Mouse (Mus musculus) hindbrain, embryonic 12.5 days (tissue): ENCODE measurements at regions not wholly inside any gene's neighbourhood (a gene's known extent, or its start where the extent isn't known, plus 50 kb on each side); places are given as distances from the start of the nearest gene placed in this dataset.

Source experiments
- ATAC-seq: fragments of 200-750 bp; cut with Nextera tagmentation; 2 replicates; pipeline ENCODE4 v1.8.0; 2017; ENCODE audit warnings: moderate TSS enrichment; ENCODE audit not compliant: low FRiP score
- H3K27ac ChIP-seq: fragments of 300-500 bp; sonication (generic); 2 replicates; pipeline ENCODE4 v1.5.1; 2016; ENCODE audit warnings: mild to moderate bottlenecking
- H3K27me3 ChIP-seq: fragments of 300-500 bp; sonication (generic); 2 replicates; pipeline ENCODE4 v1.6.1; 2016; ENCODE audit warnings: mild to moderate bottlenecking
- H3K36me3 ChIP-seq: fragments of 300-500 bp; sonication (generic); 2 replicates; pipeline ENCODE4 v1.6.1; 2016; ENCODE audit warnings: mild to moderate bottlenecking
- H3K4me1 ChIP-seq: fragments of 300-500 bp; sonication (generic); 2 replicates; pipeline ENCODE4 v1.6.1; 2016
- H3K4me2 ChIP-seq: fragments of 300-500 bp; sonication (generic); replicated peaks from 2 replicates; pipeline ENCODE4 v1.6.1; 2016; ENCODE audit warnings: mild to moderate bottlenecking
- H3K4me3 ChIP-seq: fragments of 300-500 bp; sonication (generic); 2 replicates; pipeline ENCODE4 v1.5.1; 2016; ENCODE audit warnings: mild to moderate bottlenecking
- H3K9ac ChIP-seq: fragments of 300-500 bp; sonication (generic); 2 replicates; pipeline ENCODE4 v1.6.1; 2016; ENCODE audit warnings: mild to moderate bottlenecking, moderate library complexity
- H3K9me3 ChIP-seq: fragments of 300-500 bp; sonication (generic); replicated peaks from 2 replicates; pipeline ENCODE4 v1.6.1; 2016; ENCODE audit warnings: mild to moderate bottlenecking
- WGBS: fragments of 180-500 bp; shearing (Covaris S2); methylation state at CpG from one replicate; pipeline ENCODE4 v1.1.7; 2016; 5-methylcytosine and 5-hydroxymethylcytosine counted together

DNA sequence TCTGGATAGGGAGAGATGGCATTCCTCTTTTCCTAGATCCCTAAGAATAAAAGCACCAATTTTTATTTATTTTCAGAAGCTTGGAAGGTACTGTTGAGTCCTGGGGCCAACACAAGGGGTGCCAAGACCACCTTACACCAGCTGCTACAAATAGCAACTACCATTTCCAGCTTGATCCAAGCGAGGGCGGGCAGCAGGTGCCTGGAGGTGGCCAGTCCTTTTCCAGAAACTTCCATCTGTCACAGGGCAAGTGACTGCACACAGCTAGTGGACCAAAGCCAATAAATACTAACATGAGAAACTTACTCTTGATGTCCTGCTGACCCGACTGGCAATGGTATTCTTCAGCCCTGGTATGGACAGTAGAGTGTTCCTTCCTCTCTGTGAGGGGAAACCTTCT, 80.0 kb upstream of the Tmc1 start:
- Histone ChIP-seq H3K4me2 (no peak overlapping the region), H3K9me3 (no peaks in the 10 kb centered on the region), H3K27me3 (no peaks in the 10 kb centered on the region), H3K4me3 (no peak overlapping the region), H3K9ac (no peak overlapping the region), H3K4me1 (peaks cover 11% of the 10 kb centered on the region), H3K27ac (no peak overlapping the region), H3K36me3 (no peaks in the 10 kb centered on the region)
- ATAC-seq = no peak
- 95% methylated on average over 3 of the region's 3 CpGs for WGBS

DNA sequence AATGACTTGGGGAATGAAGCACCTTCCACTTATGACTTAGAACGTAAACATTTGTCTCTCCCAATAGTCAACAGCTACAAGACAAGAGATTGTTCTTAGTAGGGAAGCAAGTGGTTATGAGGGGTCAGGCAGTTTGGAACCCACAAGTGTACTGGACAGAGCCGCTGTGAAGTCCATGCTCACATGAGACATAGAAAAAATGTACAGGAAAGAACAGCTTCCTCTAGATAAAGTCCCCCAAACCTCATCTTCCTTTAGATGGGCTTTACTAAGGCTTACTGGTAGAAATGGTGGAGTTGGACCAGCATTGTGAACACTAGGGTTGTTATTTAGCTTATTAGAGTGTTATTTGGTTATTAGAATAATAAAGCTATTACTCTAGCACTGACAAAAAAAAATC, 78.6 kb upstream of the Tmc1 start:
- Histone ChIP-seq H3K4me2 (no peak overlapping the region), H3K27ac (no peak overlapping the region), H3K9ac (no peak overlapping the region), H3K4me3 (no peak overlapping the region), H3K36me3 (no peaks in the 10 kb centered on the region), H3K9me3 (no peaks in the 10 kb centered on the region), H3K4me1 (peaks cover 11% of the 10 kb centered on the region), H3K27me3 (no peaks in the 10 kb centered on the region)
- WGBS = 92% methylated on average over 2 of the region's 2 CpGs
- ATAC-seq = no peak

DNA sequence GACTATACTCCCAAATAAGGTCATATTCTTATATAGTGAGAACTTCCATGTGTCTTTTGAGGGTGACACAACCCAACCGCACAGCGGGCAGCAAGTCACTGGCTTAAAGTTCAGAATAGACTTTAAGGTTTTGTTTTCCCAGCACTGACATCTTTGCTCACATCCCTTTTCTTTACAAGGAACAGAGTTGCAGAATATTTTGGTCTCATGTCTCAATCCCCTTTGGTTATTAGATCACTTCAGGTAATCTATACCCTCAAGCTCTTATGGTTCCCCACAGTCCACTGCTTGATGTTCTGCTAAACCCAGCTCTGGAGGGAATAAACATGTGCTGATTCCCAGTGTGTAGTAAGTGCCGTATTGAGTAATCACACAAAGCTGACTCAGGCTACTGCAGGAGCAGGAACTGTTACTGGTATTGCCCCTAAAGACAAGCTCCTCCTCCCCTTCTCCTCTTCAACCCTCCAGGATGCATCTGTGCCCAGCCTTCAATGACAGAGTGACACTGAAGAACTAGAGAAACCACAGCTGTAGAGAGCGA, 77.8 kb upstream of the Tmc1 start:
- Histone ChIP-seq H3K4me3 (no peak overlapping the region), H3K9ac (no peak overlapping the region), H3K27ac (no peak overlapping the region), H3K4me2 (no peak overlapping the region), H3K27me3 (no peaks in the 10 kb centered on the region), H3K36me3 (no peaks in the 10 kb centered on the region), H3K4me1 (peaks cover 7% of the 10 kb centered on the region), H3K9me3 (no peaks in the 10 kb centered on the region)
- no peak for ATAC-seq
- WGBS = 87% methylated on average over 4 of the region's 4 CpGs

DNA sequence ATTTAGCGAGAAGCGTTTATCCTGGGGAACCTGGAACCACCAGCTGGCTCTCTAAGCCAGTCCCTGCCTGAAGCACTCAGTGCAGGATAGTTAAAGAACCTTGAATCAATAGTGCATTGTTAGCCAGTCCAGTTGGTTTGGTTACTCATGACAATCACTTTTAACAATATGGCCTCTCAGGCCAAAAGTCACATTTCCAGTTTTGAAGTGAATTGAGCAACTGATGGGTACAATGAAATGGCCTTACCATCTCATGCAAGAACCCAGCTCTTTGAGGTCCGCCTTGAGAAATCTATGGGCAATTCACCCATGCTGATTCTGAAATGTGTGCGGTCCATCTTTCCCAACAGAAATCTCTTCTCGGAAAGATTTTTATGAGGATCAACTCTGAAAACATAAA, 77.0 kb upstream of the Tmc1 start:
- no peaks in the 10 kb centered on the region for H3K36me3 ChIP-seq
- H3K9me3 ChIP-seq = no peaks in the 10 kb centered on the region

DNA sequence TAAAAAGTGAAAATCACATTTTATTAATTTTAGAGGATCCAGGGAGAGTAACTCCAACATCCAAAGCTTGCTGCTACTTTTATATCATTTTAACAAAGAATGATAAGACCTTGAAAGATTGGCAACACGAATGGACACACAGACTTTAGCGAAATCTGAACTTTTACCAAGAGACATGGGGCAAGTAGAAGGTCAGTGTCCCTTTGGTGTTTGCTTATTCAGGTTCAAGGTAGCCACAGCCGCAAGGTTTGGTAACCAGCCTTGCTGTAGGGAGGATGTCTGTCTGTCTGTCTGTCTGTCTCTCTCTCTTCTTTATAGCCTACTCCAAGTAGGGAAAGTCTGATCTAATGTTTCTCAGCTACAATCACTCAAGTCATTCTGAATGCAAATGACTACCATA, 75.0 kb upstream of the Tmc1 start:
- Histone ChIP-seq H3K4me2 (no peak overlapping the region), H3K9ac (no peak overlapping the region), H3K9me3 (no peaks in the 10 kb centered on the region), H3K4me1 (0 out of 2 replicates have a peak, but pooled peaks cover 2% of the 10 kb centered on the region), H3K27ac (no peak overlapping the region), H3K27me3 (no peaks in the 10 kb centered on the region), H3K4me3 (no peak overlapping the region), H3K36me3 (no peaks in the 10 kb centered on the region)
- ATAC-seq = no peak
- WGBS = 94% methylated on average over 3 of the region's 3 CpGs

More for the DNA sequence above, 77.0 kb upstream of the Tmc1 start:
- Histone ChIP-seq H3K27me3 (no peaks in the 10 kb centered on the region), H3K4me1 (0 out of 2 replicates have a peak, but pooled peaks cover 2% of the 10 kb centered on the region), H3K27ac (no peak overlapping the region), H3K4me3 (no peak overlapping the region), H3K4me2 (no peak overlapping the region), H3K9ac (no peak overlapping the region)
- ATAC-seq = no peak
- WGBS = 80% methylated on average over 5 of the region's 5 CpGs

DNA sequence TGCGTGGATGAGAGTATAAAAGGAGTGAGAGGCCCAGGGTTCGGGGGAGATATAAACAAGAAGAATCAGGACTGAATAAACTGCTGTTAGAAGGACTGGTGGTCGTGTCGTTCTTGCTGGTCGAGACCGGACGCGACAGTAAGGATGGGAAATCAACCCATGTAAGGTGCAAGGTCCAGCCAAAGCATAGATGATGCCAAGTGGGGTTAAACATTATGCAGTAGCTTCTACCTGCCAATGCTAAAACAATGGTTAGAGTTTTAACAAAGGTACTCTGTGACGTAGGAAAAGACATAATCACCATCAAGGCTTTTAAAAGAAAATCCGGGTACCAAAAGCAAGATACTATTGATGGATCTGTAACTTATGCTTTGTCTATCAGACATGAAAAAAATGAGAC, 58.4 kb upstream of the Tmc1 start:
- WGBS = 84% methylated on average over 8 of the region's 10 CpGs
- H3K4me1 ChIP-seq = no peaks in the 10 kb centered on the region
- H3K36me3 ChIP-seq = no peaks in the 10 kb centered on the region
- H3K4me3 ChIP-seq = no peak overlapping the region
- H3K9ac ChIP-seq = no peak overlapping the region
- H3K27ac ChIP-seq = no peak overlapping the region
- H3K27me3 ChIP-seq = no peaks in the 10 kb centered on the region
- no peak for ATAC-seq
- no peaks in the 10 kb centered on the region for H3K9me3 ChIP-seq
- no peak overlapping the region for H3K4me2 ChIP-seq

DNA sequence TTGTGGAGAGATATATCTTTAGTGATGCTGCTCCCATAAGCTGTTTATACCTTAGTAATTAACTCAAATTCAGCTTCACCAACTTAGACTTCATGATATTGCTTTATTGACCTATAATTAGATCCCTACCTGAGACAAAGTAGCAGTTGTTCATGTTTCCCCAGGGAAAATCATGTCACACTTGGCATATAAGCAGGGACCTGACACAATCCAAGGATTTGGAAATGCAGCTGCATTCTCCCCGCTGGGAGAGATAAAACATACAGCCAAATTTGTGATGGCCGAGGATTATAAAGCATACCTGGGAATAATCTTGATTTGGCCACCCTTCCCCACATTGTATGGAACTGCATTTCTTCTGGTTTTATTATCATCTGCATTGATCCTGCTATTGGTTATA, 55.6 kb upstream of the Tmc1 start:
- no peak overlapping the region for H3K4me3 ChIP-seq
- H3K4me2 ChIP-seq = no peak overlapping the region
- 89% methylated on average over 2 of the region's 2 CpGs for WGBS
- H3K4me1 ChIP-seq = no peaks in the 10 kb centered on the region
- no peak overlapping the region for H3K9ac ChIP-seq
- H3K27me3 ChIP-seq = no peaks in the 10 kb centered on the region
- H3K9me3 ChIP-seq = no peaks in the 10 kb centered on the region
- H3K36me3 ChIP-seq = no peaks in the 10 kb centered on the region
- no peak overlapping the region for H3K27ac ChIP-seq
- no peak for ATAC-seq

DNA sequence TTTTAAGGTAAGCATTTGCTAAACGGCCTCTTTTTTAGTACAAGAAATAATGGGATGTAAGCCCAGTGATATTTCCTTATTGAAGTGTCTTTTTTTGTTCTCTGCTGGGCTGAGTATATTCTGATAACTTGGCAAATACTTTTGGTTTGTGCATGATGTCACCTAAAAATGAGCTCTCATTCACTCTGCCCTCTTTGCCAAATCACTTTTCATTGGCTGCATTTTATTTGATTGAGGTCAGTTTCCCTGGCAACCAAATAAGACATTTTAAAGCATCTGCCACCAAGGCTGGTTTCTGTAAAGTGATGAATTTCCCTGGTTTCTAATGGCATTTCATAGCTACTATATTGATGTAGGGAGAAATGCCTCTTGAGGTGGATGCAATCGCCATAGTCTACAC, 50.4 kb upstream of the Tmc1 start:
- H3K27ac ChIP-seq = no peak overlapping the region
- no peak overlapping the region for H3K4me3 ChIP-seq
- no peak overlapping the region for H3K9ac ChIP-seq
- H3K4me2 ChIP-seq = no peak overlapping the region
- no peak for ATAC-seq
- no peaks in the 10 kb centered on the region for H3K4me1 ChIP-seq
- H3K36me3 ChIP-seq = no peaks in the 10 kb centered on the region
- H3K9me3 ChIP-seq = no peaks in the 10 kb centered on the region
- WGBS = 74% methylated on average over 2 of the region's 2 CpGs
- no peaks in the 10 kb centered on the region for H3K27me3 ChIP-seq
